Mouse (Mus musculus) ES-Bruce4 (cell line): ENCODE measurements around the gene Pde10a.

Source experiments
- CTCF ChIP-seq: IDR thresholded peaks from one replicate; pipeline ENCODE4 v1.8.1; 2011; ENCODE audit warnings: low read depth, low read length
- POLR2A ChIP-seq: IDR thresholded peaks from one replicate; pipeline ENCODE4 v1.8.1; 2011; ENCODE audit warnings: low read length; ENCODE audit not compliant: insufficient read depth

DNA sequence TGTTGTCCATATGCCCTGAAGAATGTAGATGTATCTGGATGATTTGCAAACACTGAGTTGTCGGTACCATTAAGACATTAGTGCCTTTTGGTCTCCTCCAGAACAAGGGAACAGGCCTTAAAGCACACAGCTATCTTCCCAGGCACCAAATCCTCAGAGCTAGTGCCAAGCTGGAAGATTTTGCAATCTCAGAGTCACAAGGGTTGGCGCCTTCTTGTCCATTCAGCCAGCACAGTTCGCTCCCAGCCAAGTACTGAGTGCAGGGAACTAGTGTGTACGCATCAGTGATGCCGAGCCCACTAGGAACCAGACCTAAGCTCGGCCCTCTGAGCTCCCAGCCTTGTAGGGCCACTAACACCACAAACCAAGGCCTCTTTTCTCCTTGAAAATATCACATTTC, 440.0 kb downstream of the Pde10a start:
- TF ChIP-seq CTCF (no peak), POLR2A (no peak)
